Mouse (Mus musculus): ENCODE measurements around the gene Abhd17a.

GRCm38 (mm10) chr10:80606737-80607350, 16.7 kb upstream of the Abhd17a start:
- TF ChIP-seq GATA1 (IDR thresholded peaks at IDR 0.05; ENCODE audit: borderline replicate concordance, low read length) (no peak), FLI1 (IDR thresholded peaks at IDR 0.05; ENCODE audit: low read length) (no peak)

Measured in megakaryocyte, embryonic 14.5 days (primary cell).